Mouse (Mus musculus) embryonic facial prominence, embryonic 15.5 days (tissue): ENCODE data around the gene Psap. TPM values are rescaled to one million over a fixed set of nuclear protein-coding genes. Genes with fewer than 3 reads are reported as not detected.
"Not testable (repeated sequence)": the region's sequence is repeated elsewhere in the genome, so short reads cannot be mapped to it uniquely, and the experiment has no call there.

Source experiments
- ATAC-seq: fragments of 200-750 bp; cut with Nextera tagmentation; 2 replicates; pipeline ENCODE4 v1.8.0; 2017; ENCODE audit warnings: low read depth, moderate TSS enrichment; ENCODE audit not compliant: insufficient number of reproducible peaks, low FRiP score, low TSS enrichment
- H3K27ac ChIP-seq: fragments of 300-500 bp; sonication (generic); replicated peaks from 2 replicates; pipeline ENCODE4 v1.5.1; 2015; ENCODE audit warnings: mild to moderate bottlenecking, inconsistent platforms
- H3K27me3 ChIP-seq: fragments of 300-500 bp; sonication (generic); 2 replicates; pipeline ENCODE4 v1.6.1; 2015; ENCODE audit warnings: inconsistent platforms
- H3K36me3 ChIP-seq: fragments of 300-500 bp; sonication (generic); 2 replicates; pipeline ENCODE4 v1.6.1; 2015; ENCODE audit warnings: mild to moderate bottlenecking, inconsistent platforms
- H3K4me1 ChIP-seq: fragments of 300-500 bp; sonication (generic); 2 replicates; pipeline ENCODE4 v1.6.1; 2015; ENCODE audit warnings: inconsistent platforms
- H3K4me2 ChIP-seq: fragments of 300-500 bp; sonication (generic); replicated peaks from 2 replicates; pipeline ENCODE4 v1.6.1; 2015; ENCODE audit warnings: mild to moderate bottlenecking, inconsistent platforms
- H3K4me3 ChIP-seq: fragments of 300-500 bp; sonication (generic); replicated peaks from 2 replicates; pipeline ENCODE4 v1.5.1; 2015; ENCODE audit warnings: mild to moderate bottlenecking, inconsistent platforms
- H3K9ac ChIP-seq: fragments of 300-500 bp; sonication (generic); 2 replicates; pipeline ENCODE4 v1.6.1; 2015; ENCODE audit warnings: inconsistent platforms
- H3K9me3 ChIP-seq: fragments of 300-500 bp; sonication (generic); replicated peaks from 2 replicates; pipeline ENCODE4 v1.6.1; 2016; ENCODE audit warnings: inconsistent platforms
- WGBS: fragments of 180-500 bp; shearing (Covaris S2); methylation state at CpG from one replicate; pipeline ENCODE4 v1.1.7; 2015; 5-methylcytosine and 5-hydroxymethylcytosine counted together
- polyA plus RNA-seq: library from polyadenylated mRNA; unstranded; fragments of >200 nt; fragmentation: Nextera tagmentation; extraction: Ambion mirVana; gene quantifications from 2 replicates; pipeline ENCODE4 v1.2.1, GENCODE M21; 2015

Gene Psap
- polyA plus RNA-seq, 1 experiment from 2014 or later = 167 TPM

- no peaks in the 10 kb centered on the region for H3K36me3 ChIP-seq
- H3K27ac ChIP-seq = no peak overlapping the region
- no peaks in the 10 kb centered on the region for H3K4me1 ChIP-seq
- no peak for ATAC-seq
- no peak overlapping the region for H3K9ac ChIP-seq
- no peaks in the 10 kb centered on the region for H3K9me3 ChIP-seq
- WGBS = 41% methylated on average over 5 of the region's 5 CpGs
- no peaks in the 10 kb centered on the region for H3K27me3 ChIP-seq
- H3K4me3 ChIP-seq = no peak overlapping the region
- H3K4me2 ChIP-seq = no peak overlapping the region
These were observed 30.9 kb upstream of the Psap start for GRCm38 (mm10) chr10:60246519-60246918.

DNA sequence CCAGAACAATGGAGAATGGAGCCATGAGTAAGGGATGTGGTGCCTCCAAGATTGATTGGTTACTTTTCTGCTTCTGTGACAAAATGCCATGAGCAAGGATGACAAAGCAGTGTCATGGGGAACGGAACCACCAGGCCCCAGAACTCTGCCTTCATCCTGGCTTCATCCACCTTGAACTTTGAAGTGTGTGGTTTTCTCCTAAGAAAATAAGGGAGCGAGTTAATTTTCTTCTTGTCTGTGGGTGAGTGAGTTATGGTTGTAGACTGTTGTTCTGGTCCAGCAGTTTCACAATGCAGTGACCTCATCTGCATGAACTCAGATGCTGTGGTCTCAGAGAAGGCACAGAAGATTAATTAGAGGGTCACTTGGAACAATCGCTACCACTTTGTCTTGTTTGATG, 29.1 kb upstream of the Psap start:
- H3K4me2 ChIP-seq, ATAC-seq, H3K9me3 ChIP-seq, H3K4me1 ChIP-seq, H3K36me3 ChIP-seq, H3K27me3 ChIP-seq, H3K27ac ChIP-seq, H3K9ac ChIP-seq, H3K4me3 ChIP-seq: not testable (repeated sequence)
- 78% methylated on average over 3 of the region's 3 CpGs for WGBS

GRCm38 (mm10) chr10:60250426-60250965, 26.9 kb upstream of the Psap start:
- Histone ChIP-seq H3K4me2 (no peak overlapping the region), H3K27me3 (no peaks in the 10 kb centered on the region), H3K9me3 (no peaks in the 10 kb centered on the region), H3K36me3 (no peaks in the 10 kb centered on the region), H3K4me1 (no peaks in the 10 kb centered on the region), H3K4me3 (no peak overlapping the region), H3K27ac (no peak overlapping the region), H3K9ac (no peak overlapping the region)
- ATAC-seq = no peak
- WGBS = 76% methylated on average over 13 of the region's 13 CpGs

DNA sequence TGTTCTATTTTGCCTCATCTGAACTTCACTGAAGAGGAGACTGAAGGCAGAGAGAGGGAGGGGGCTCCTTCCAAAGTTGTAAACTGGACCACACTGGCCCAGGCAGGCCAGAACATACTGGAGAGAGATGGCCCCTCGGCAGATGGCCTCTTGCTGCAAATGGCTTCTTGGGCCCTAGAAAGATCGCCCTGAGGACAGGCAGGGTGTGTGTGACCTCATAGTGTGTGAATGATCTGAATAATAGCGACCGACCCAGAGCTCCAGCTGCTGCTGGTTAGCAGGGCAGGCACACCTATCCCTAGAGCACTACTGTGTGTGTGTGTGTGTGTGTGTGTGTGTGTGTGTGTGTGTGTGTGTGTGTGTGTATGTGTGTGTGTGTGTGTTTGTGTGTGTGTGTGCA, 25.2 kb upstream of the Psap start:
- 51% methylated on average over 4 of the region's 4 CpGs for WGBS
- no peak overlapping the region for H3K4me3 ChIP-seq
- no peaks in the 10 kb centered on the region for H3K27me3 ChIP-seq
- no peak overlapping the region for H3K9ac ChIP-seq
- no peak overlapping the region for H3K4me2 ChIP-seq
- H3K27ac ChIP-seq = no peak overlapping the region
- no peaks in the 10 kb centered on the region for H3K4me1 ChIP-seq
- H3K9me3 ChIP-seq = no peaks in the 10 kb centered on the region
- H3K36me3 ChIP-seq = no peaks in the 10 kb centered on the region
- no peak for ATAC-seq

DNA sequence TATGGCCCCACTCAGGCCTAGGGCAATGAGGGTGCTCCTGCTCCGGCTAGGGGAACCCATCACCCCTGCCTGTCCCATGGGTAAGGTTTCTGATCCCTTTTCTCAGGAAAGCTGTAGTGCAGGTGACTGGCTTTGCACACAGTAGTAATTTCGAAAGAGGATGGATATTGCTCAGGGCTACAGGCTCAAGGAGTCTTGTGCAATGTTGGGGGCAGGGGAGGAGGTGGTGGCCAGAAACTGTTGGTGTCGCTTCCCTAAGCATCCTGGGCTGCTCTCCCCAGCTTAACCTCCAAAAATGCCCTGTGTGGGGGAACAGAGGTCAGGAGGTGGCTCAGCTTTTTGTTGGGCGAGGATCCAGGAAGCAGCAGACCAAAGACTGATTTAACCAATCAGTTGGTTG, 24.8 kb upstream of the Psap start:
- no peaks in the 10 kb centered on the region for H3K27me3 ChIP-seq
- H3K9me3 ChIP-seq = no peaks in the 10 kb centered on the region
- H3K9ac ChIP-seq = no peak overlapping the region
- H3K4me3 ChIP-seq = no peak overlapping the region
- no peak overlapping the region for H3K27ac ChIP-seq
- H3K36me3 ChIP-seq = no peaks in the 10 kb centered on the region
- 64% methylated on average over 4 of the region's 4 CpGs for WGBS
- ATAC-seq = no peak
- H3K4me1 ChIP-seq = no peaks in the 10 kb centered on the region
- H3K4me2 ChIP-seq = no peak overlapping the region

DNA sequence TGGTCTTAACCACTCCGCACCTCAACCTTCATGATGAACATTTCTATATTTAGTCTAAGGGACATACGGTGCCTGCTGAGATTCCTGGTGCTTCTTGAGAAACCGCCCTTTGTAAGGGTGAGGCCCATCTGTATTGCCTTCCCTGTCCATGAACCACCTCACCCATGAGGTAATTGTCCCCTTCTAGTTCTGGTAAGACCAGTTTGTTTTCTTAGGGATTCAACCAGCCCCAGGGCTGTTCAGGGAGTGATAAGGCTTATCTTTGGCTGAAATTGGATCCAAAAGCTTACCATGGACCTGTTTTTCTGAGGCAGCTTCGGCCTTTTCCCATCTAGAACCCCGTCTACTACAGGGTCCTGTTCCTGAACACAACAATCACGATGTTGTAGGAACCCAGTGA, 21.3 kb upstream of the Psap start:
- H3K27me3 ChIP-seq = no peaks in the 10 kb centered on the region
- ATAC-seq = no peak
- 73% methylated on average over 6 of the region's 6 CpGs for WGBS
- no peaks in the 10 kb centered on the region for H3K4me1 ChIP-seq
- H3K36me3 ChIP-seq = no peaks in the 10 kb centered on the region
- H3K27ac ChIP-seq = no peak overlapping the region
- no peak overlapping the region for H3K9ac ChIP-seq
- no peaks in the 10 kb centered on the region for H3K9me3 ChIP-seq
- H3K4me2 ChIP-seq = no peak overlapping the region
- no peak overlapping the region for H3K4me3 ChIP-seq

DNA sequence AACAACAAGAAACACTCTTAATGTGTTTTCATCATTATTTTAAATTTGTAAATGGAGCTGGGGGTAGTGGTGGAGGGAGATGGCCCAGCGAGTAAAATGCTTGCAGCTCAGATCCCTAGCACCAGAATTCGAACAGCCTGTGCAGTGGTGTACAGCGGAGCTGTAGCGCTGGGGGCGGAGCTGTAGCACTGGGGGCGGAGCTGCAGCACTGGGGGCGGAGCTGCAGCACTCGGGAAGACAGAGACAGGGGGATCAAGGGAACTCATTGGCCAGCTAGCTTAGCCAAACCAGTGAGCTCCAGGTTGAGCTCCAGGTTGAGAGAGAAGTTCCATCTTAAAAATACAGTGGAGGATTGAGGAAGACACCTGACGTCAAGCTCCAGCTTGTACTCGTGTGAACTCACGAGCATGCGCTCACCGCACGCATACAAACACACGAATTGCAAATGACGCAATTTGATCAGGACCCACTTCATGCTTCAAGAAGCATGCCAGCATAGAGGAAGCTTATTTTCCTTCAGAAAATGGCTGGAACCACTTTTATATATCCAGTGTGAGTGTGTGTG, 20.1 kb upstream of the Psap start:
- Histone ChIP-seq H3K4me3 (no peak overlapping the region), H3K27ac (no peak overlapping the region), H3K27me3 (no peaks in the 10 kb centered on the region), H3K4me1 (peaks cover 3% of the 10 kb centered on the region; the same call in 1 of the 2 replicates), H3K4me2 (no peak overlapping the region), H3K36me3 (no peaks in the 10 kb centered on the region), H3K9ac (no peak overlapping the region), H3K9me3 (no peaks in the 10 kb centered on the region)
- 59% methylated on average over 16 of the region's 16 CpGs for WGBS
- no peak for ATAC-seq

DNA sequence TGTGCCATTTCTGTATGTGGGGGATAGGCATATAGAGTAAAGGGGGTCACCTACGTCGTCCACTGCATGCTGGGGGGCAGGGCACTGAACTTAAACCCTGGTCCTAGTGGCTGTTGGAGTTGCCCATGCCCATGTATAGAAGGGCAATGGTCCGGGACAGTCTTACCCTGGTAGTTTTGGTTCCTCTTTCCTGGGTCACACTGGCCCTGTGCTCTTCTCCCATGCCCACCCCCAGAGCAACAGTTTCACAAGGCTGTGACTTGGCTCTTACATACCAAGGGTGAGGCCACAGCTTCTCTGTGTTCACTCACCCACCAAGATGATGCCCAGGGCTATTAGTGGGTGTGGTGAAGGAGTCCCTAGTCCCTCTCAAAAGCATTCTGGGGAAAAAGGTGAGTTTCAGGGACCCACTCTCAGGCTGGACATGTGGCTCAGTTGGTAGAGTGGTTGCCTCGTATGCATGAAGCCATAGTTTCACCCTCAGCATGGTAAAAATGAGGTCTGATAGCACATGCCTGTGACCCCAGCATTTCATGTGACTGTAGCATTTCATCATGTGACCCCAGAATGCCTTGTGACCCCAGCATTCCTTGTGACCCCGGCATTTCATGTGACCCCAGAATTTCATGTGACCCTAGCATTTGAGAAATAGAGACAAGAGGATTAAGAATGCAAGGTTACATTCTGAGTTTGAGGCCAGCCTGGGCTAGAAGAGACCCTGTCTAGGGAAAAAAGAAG, 16.7 kb upstream of the Psap start:
- Histone ChIP-seq H3K36me3 (no peaks in the 10 kb centered on the region), H3K4me3 (no peak overlapping the region), H3K4me1 (peaks cover 3% of the 10 kb centered on the region; the same call in 1 of the 2 replicates), H3K27ac (no peak overlapping the region), H3K9ac (no peak overlapping the region), H3K27me3 (no peaks in the 10 kb centered on the region), H3K4me2 (no peak overlapping the region), H3K9me3 (no peaks in the 10 kb centered on the region)
- 85% methylated on average over 5 of the region's 5 CpGs for WGBS
- no peak for ATAC-seq

DNA sequence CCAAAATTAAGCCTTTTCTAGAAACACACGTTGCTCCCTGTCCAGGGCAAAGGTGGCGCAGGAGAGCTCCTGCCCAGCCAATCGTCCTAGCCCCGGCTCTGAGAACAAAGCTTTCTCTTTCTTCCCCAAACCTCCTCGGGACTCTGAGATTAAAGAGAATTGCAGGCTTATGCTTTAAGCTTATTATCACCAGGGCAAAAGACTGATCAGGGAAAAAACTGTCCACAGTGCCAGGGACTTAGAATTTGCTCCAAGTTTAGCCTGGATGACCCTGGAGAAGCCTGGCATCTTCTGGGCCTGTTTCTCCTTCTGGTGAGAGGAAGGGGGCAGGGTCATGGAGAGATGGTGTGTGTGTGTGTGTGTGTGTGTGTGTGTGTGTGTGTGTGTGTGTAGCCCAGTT, 15.9 kb upstream of the Psap start:
- Histone ChIP-seq H3K4me2 (no peak overlapping the region), H3K4me3 (no peak overlapping the region), H3K27ac (no peak overlapping the region), H3K36me3 (no peaks in the 10 kb centered on the region), H3K9ac (no peak overlapping the region), H3K27me3 (no peaks in the 10 kb centered on the region), H3K9me3 (no peaks in the 10 kb centered on the region), H3K4me1 (peaks cover 3% of the 10 kb centered on the region; the same call in 1 of the 2 replicates)
- 40% methylated on average over 5 of the region's 5 CpGs for WGBS
- ATAC-seq = no peak

DNA sequence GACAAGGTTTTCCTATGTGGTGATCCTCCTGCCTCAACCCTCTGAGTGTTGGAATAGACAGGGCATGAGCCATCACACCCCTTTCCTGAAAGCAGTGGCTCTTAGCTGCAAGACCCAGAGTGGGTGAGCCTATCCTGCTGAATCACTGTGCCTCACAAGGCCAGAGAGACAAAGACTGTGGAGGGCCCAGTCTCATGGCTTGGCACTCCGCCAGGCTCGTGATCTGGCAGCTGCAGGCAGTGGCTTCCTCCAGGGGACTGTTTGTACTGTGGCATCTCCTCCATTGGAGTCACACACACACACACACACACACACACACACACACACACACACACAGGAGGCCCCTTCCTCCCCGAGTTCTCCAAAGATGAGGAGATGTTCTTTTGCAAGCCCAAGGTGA, 15.0 kb upstream of the Psap start:
- 27% methylated on average over 3 of the region's 3 CpGs for WGBS
- no peaks in the 10 kb centered on the region for H3K9me3 ChIP-seq
- no peak overlapping the region for H3K4me2 ChIP-seq
- peaks cover 3% of the 10 kb centered on the region; the same call in 1 of the 2 replicates for H3K4me1 ChIP-seq
- no peaks in the 10 kb centered on the region for H3K36me3 ChIP-seq
- H3K9ac ChIP-seq = no peak overlapping the region
- no peaks in the 10 kb centered on the region for H3K27me3 ChIP-seq
- ATAC-seq = peak; percentile 79
- no peak overlapping the region for H3K27ac ChIP-seq
- H3K4me3 ChIP-seq = no peak overlapping the region

- WGBS = 85% methylated on average over 7 of the region's 7 CpGs
- no peak overlapping the region for H3K9ac ChIP-seq
- no peaks in the 10 kb centered on the region for H3K9me3 ChIP-seq
- peaks cover 3% of the 10 kb centered on the region; the same call in 1 of the 2 replicates for H3K4me1 ChIP-seq
- no peak for ATAC-seq
- H3K36me3 ChIP-seq = no peaks in the 10 kb centered on the region
- no peak overlapping the region for H3K27ac ChIP-seq
- no peak overlapping the region for H3K4me3 ChIP-seq
- no peak overlapping the region for H3K4me2 ChIP-seq
- H3K27me3 ChIP-seq = no peaks in the 10 kb centered on the region
These were observed 14.1 kb upstream of the Psap start for GRCm38 (mm10) chr10:60263351-60263750.

- WGBS = 74% methylated on average over 10 of the region's 10 CpGs
These were observed 12.2 kb upstream of the Psap start for GRCm38 (mm10) chr10:60265252-60265651.

More at GRCm38 (mm10) chr10:60265252-60265651, 12.2 kb upstream of the Psap start:
- Histone ChIP-seq H3K9ac (no peak overlapping the region), H3K4me1 (peaks cover 3% of the 10 kb centered on the region; the same call in 1 of the 2 replicates), H3K27me3 (no peaks in the 10 kb centered on the region), H3K4me2 (no peak overlapping the region), H3K4me3 (no peak overlapping the region), H3K9me3 (no peaks in the 10 kb centered on the region), H3K27ac (no peak overlapping the region), H3K36me3 (no peaks in the 10 kb centered on the region)
- no peak for ATAC-seq
